Mouse (Mus musculus) small intestine, adult 2 months (tissue): ENCODE results near the gene Scrn3.

Experiments used
- CTCF ChIP-seq: fragments of 200-500 bp; IDR thresholded peaks from 2 replicates; pipeline ENCODE4 v1.5.1; 2012; ENCODE audit warnings: low read depth, mild to moderate bottlenecking, control low read depth, inconsistent platforms, low read length, moderate library complexity, mixed read lengths; ENCODE audit not compliant: insufficient replicate concordance, insufficient read length; ENCODE audit errors: extremely low read depth
- POLR2A ChIP-seq: fragments of 200-500 bp; IDR thresholded peaks from 2 replicates; pipeline ENCODE4 v1.6.1; 2012; ENCODE audit warnings: low read depth, mild to moderate bottlenecking, control low read depth, inconsistent platforms, low read length, moderate library complexity

- TF ChIP-seq CTCF (no peak), POLR2A (no peak)
Measured at GRCm38 (mm10) chr2:73363448-73363847, 51.0 kb downstream of the Scrn3 start.
